Mouse (Mus musculus) intestine, embryonic 16.5 days (tissue): ENCODE measurements at regions not wholly inside any gene's neighbourhood (a gene's known extent, or its start where the extent isn't known, plus 50 kb on each side); places are given as distances from the start of the nearest gene placed in this dataset.
A peak's percentile ranks its signal among the peaks of the same experiment; 100 is the strongest.

Source experiments
- ATAC-seq: fragments of 200-750 bp; cut with Nextera tagmentation; 2 replicates; pipeline ENCODE4 v1.8.0; 2017; ENCODE audit warnings: moderate TSS enrichment, moderate library complexity
- H3K27ac ChIP-seq: fragments of 300-500 bp; sonication (generic); 2 replicates; pipeline ENCODE4 v1.5.1; 2014; ENCODE audit warnings: mild to moderate bottlenecking, low read length
- H3K27me3 ChIP-seq: fragments of 300-500 bp; sonication (generic); replicated peaks from 2 replicates; pipeline ENCODE4 v1.6.1; 2014; ENCODE audit warnings: low read length, control low read depth, mixed read lengths; ENCODE audit not compliant: control insufficient read depth, insufficient read depth
- H3K36me3 ChIP-seq: fragments of 300-500 bp; sonication (generic); 2 replicates; pipeline ENCODE4 v1.6.1; 2014; ENCODE audit warnings: low read length, control low read depth; ENCODE audit not compliant: control insufficient read depth, insufficient read depth
- H3K4me1 ChIP-seq: fragments of 300-500 bp; sonication (generic); 2 replicates; pipeline ENCODE4 v1.6.1; 2014; ENCODE audit warnings: low read length, control low read depth, mixed read lengths; ENCODE audit not compliant: control insufficient read depth, insufficient read depth
- H3K4me2 ChIP-seq: fragments of 300-500 bp; sonication (generic); 2 replicates; pipeline ENCODE4 v1.6.1; 2014; ENCODE audit warnings: low read depth, low read length, control low read depth
- H3K4me3 ChIP-seq: fragments of 300-500 bp; sonication (generic); 2 replicates; pipeline ENCODE4 v1.5.1; 2014; ENCODE audit warnings: mild to moderate bottlenecking, low read length
- H3K9ac ChIP-seq: fragments of 300-500 bp; sonication (generic); 2 replicates; pipeline ENCODE4 v1.6.1; 2014; ENCODE audit warnings: low read depth, low read length
- H3K9me3 ChIP-seq: fragments of 300-500 bp; sonication (generic); 2 replicates; pipeline ENCODE4 v1.6.1; 2016; ENCODE audit warnings: low read length, control low read depth; ENCODE audit not compliant: control insufficient read depth
- WGBS: fragments of 180-500 bp; shearing (Covaris S2); extraction: QIAGEN DNeasy Blood & Tissue Kit; methylation state at CpG from one replicate; pipeline ENCODE4 v1.1.7; 2014; 5-methylcytosine and 5-hydroxymethylcytosine counted together

GRCm38 (mm10) chr6:117351846-117352245 lies 183.5 kb downstream of the Cxcl12 start:
- no peaks in the 10 kb centered on the region for H3K9me3 ChIP-seq
- no peak overlapping the region for H3K4me3 ChIP-seq
- H3K9ac ChIP-seq = no peak overlapping the region
- no peak overlapping the region for H3K27ac ChIP-seq
- no peaks in the 10 kb centered on the region for H3K36me3 ChIP-seq
- H3K4me1 ChIP-seq = no peaks in the 10 kb centered on the region
- no peaks in the 10 kb centered on the region for H3K27me3 ChIP-seq
- no peak for ATAC-seq
- WGBS = 78% methylated on average over 1 of the region's 1 CpGs
- H3K4me2 ChIP-seq = no peak overlapping the region

- no peak for ATAC-seq
- Histone ChIP-seq H3K27ac (no peak overlapping the region), H3K27me3 (no peaks in the 10 kb centered on the region), H3K9me3 (no peaks in the 10 kb centered on the region), H3K4me3 (no peak overlapping the region), H3K4me1 (no peaks in the 10 kb centered on the region), H3K9ac (no peak overlapping the region), H3K4me2 (no peak overlapping the region), H3K36me3 (no peaks in the 10 kb centered on the region)
- WGBS = 88% methylated on average over 3 of the region's 3 CpGs
These were observed 184.8 kb downstream of the Cxcl12 start for GRCm38 (mm10) chr6:117353091-117353490.

DNA sequence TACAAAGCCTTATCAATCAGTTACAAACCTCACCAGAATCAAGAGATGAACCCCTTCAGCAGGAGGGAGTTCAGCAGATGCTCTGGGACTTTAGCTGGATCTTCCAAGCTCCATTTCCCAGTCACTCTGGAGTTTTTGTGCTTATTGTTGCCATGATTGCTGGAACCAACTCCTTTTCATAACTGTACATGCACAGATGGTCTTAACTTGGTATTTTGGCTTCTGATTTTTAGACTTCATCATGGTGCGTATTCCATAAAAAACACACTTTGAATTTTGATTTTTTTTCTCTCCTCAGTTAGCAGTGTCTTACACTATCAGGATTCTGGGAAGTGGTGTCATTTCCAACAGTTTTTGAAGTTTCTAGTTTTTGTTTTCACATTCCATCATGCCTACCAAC lies 187.8 kb downstream of the Cxcl12 start:
- Histone ChIP-seq H3K36me3 (no peaks in the 10 kb centered on the region), H3K4me2 (no peak overlapping the region), H3K4me1 (no peaks in the 10 kb centered on the region), H3K9ac (no peak overlapping the region), H3K4me3 (no peak overlapping the region), H3K9me3 (no peaks in the 10 kb centered on the region), H3K27ac (no peak overlapping the region), H3K27me3 (no peaks in the 10 kb centered on the region)
- no peak for ATAC-seq
- WGBS = 93% methylated on average over 1 of the region's 1 CpGs

- WGBS = 83% methylated on average over 2 of the region's 2 CpGs
These were observed 191.1 kb downstream of the Cxcl12 start for GRCm38 (mm10) chr6:117359401-117359800.

GRCm38 (mm10) chr6:117366563-117366962 lies 198.2 kb downstream of the Cxcl12 start:
- Histone ChIP-seq H3K27me3 (no peaks in the 10 kb centered on the region), H3K9ac (no peak overlapping the region), H3K36me3 (no peaks in the 10 kb centered on the region), H3K27ac (no peak overlapping the region), H3K4me2 (no peak overlapping the region), H3K4me1 (peaks cover 3% of the 10 kb centered on the region; the same call in 1 of the 2 replicates), H3K4me3 (no peak overlapping the region), H3K9me3 (no peaks in the 10 kb centered on the region)
- 62% methylated on average over 6 of the region's 6 CpGs for WGBS
- no peak for ATAC-seq

More at GRCm38 (mm10) chr6:117359401-117359800, 191.1 kb downstream of the Cxcl12 start:
- H3K4me3 ChIP-seq = no peak overlapping the region
- no peak for ATAC-seq
- H3K9ac ChIP-seq = no peak overlapping the region
- no peaks in the 10 kb centered on the region for H3K9me3 ChIP-seq
- H3K27ac ChIP-seq = no peak overlapping the region
- no peaks in the 10 kb centered on the region for H3K4me1 ChIP-seq
- H3K4me2 ChIP-seq = no peak overlapping the region
- no peaks in the 10 kb centered on the region for H3K36me3 ChIP-seq
- H3K27me3 ChIP-seq = no peaks in the 10 kb centered on the region

DNA sequence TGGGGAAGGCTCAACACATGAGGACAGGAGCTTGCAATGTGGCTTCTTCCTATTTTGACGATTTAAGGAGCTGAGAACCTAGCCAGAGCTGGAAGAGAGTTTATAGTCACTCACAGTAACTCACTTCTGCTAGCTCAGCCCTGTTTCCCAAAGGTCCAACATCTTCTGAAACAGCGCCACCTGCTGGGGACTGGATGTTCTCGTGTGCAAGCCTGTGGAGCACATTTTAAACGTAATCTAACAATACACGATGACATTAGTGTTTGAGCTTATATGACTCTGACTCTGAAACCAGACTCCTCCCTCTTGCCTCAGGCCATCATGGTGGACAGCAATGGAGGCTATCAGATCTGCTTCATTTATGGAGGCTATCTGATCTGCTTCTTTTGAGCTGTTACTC lies 207.7 kb downstream of the Cxcl12 start:
- WGBS = 96% methylated on average over 5 of the region's 5 CpGs
- ATAC-seq = no peak
- Histone ChIP-seq H3K4me1 (no peaks in the 10 kb centered on the region), H3K27me3 (no peaks in the 10 kb centered on the region), H3K4me3 (no peak overlapping the region), H3K36me3 (no peaks in the 10 kb centered on the region), H3K9me3 (peaks cover 4% of the 10 kb centered on the region; the same call in 1 of the 2 replicates), H3K9ac (no peak overlapping the region), H3K4me2 (no peak overlapping the region), H3K27ac (no peak overlapping the region)

DNA sequence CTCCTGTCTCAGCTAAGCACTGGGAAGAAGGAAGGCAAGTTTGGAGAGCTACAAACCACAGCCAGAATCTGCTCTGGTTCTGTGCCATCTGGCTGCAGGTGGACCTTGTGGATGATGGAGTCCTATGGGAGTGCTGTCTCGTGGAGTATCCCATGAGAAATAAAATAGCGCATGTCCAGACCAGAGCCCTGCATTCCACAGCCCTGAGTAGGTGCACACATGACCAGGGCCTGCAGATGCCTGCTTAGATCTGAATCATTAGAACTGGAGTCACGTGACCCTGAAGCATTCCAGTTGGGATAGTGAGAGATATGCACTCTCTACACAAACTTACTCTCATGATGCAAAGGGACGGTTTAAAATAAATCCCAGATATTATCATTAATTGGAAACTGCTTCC lies 211.6 kb downstream of the Cxcl12 start:
- H3K36me3 ChIP-seq = no peaks in the 10 kb centered on the region
- ATAC-seq = no peak
- H3K9me3 ChIP-seq = peaks cover 4% of the 10 kb centered on the region; the same call in 1 of the 2 replicates
- no peaks in the 10 kb centered on the region for H3K27me3 ChIP-seq
- no peak overlapping the region for H3K4me2 ChIP-seq
- no peak overlapping the region for H3K27ac ChIP-seq
- H3K4me1 ChIP-seq = no peaks in the 10 kb centered on the region
- 80% methylated on average over 4 of the region's 4 CpGs for WGBS
- H3K4me3 ChIP-seq = no peak overlapping the region
- no peak overlapping the region for H3K9ac ChIP-seq

DNA sequence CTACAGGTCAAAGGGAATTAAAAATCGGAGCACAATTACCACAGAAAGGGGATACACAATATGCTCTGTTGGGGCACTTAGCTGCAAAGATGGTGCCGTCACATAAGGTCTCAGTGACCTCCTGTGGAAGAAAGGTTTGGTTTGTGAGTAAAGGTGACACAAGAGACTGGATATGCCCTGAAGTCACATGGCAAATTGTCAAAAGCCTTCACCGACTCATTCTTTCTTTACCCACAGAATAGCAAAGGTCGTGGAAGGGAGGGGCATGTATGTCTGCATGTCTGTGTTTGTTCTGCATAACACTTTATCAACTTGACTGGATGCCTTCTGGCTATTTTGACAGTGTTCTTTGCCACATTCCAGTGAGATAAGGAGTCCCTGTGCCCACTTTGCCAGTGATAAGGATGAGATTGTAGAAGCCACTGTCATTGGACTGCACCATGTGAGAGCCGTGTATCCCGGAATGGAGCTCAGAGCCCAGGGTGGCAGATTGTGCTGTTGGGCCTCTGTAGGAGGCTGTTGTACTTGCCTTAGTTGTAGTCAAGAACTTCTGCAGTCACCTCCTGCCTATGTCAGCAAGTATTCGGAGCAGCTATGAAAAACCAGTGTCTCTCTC lies 222.0 kb downstream of the Cxcl12 start:
- no peaks in the 10 kb centered on the region for H3K36me3 ChIP-seq
- H3K27ac ChIP-seq = no peak overlapping the region
- 0 out of 2 replicates have a peak, but pooled peaks have one; percentile 40 for ATAC-seq
- 63% methylated on average over 7 of the region's 7 CpGs for WGBS
- H3K9ac ChIP-seq = no peak overlapping the region
- no peaks in the 10 kb centered on the region for H3K27me3 ChIP-seq
- no peaks in the 10 kb centered on the region for H3K4me1 ChIP-seq
- H3K9me3 ChIP-seq = no peaks in the 10 kb centered on the region
- no peak overlapping the region for H3K4me3 ChIP-seq
- no peak overlapping the region for H3K4me2 ChIP-seq

DNA sequence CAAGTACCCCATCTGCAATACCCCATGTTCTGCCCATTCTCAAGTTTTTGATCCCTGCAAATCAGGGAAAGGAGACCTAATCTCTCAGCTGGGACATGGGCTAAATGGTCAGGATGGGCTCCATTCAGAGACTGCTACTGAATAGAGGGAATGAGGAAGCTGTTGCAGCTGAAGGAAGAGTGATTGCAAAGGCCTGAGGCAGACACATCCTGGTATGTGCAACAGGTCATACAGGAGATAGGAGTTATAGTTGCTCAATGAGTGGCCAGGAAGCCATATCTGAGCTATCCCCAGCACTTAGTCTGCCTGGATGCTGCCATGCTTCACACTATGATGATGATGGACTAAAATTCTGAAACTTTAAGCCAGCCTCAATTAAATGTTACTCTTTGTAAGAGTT lies 225.1 kb downstream of the Cxcl12 start:
- Histone ChIP-seq H3K27ac (no peak overlapping the region), H3K4me1 (no peaks in the 10 kb centered on the region), H3K4me2 (no peak overlapping the region), H3K36me3 (no peaks in the 10 kb centered on the region), H3K27me3 (no peaks in the 10 kb centered on the region), H3K9me3 (no peaks in the 10 kb centered on the region), H3K9ac (no peak overlapping the region), H3K4me3 (no peak overlapping the region)
- ATAC-seq = no peak
